Mouse (Mus musculus): Measurements from ENCODE around the gene Ccdc33. TPM values are rescaled to one million over a fixed set of nuclear protein-coding genes. Genes with fewer than 3 reads are reported as not detected.

The Ccdc33 gene
- polyA plus RNA-seq, 1 experiment, result 0.06 TPM

DNA sequence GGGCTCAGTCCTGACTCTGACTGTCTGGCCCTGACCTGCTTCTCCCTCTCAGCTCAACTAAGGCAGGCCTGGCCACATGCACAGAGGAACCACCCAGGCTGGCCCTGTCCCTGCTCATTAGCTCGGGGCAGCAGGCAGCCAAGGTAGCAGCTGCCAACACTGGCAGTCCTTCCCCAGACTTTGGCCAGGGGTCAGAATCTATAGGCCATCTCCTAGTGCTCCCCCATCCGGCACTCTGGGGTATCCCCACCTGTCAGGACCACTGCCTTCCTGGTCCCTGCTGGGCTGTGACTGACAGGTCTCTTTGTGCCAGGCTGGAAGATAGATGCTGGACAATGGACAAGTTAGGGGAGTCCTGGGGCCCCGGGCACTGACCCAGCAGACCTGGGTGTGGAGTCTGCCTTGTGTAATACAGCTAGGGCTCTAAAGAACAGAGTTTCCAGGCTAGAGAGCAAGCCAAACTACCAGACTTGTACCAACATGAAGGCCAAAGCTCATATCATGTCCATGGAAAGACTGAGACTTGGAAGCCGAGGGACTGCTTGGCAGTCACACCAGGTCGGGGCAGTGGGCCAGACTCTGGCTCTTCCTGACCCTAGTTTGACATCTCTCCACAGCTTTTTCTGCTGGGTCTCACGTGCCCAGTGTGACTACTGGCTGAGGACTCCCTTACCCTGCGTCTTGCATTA, 25.9 kb downstream of the Ccdc33 start:
- no peak for DNase-seq (ENCODE audit: low spot score)

DNA sequence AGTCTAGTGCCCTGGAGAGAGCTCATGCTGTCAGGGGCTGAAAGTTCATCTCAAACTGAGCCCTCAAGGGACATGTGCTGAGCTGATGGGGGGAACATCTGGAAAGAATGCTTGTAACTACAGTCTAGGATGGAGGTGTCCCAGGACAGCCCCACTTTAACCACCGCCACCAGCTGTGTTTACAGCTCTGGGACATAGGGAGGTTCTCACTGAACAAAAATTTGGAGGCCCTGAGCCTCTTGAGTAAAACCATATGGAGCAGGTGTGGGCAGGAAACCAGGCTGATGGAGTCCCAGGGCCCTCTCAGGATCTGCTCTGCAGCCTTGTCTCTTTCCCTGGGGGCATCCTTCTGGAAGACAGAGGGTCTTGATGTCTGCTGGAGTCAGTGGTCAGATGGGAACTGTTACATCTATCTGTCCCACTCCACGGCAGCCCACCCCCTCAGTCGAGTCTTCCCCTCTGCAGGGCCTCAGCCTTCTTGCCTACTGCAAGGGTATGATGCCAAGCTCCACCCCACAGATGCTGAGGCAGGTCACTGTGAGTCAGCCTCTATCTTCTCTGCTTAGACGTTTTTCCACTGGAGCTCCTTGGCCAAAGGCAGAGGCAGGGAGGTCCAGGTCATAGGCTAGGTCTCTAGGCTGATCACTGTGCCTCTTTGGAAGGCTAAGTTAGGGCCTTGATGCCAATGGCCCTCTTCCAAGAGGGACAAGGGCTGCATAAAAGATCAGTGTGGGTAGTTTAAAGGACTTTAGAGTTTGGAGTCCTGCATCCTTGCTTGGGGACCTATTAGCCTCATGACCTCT, 26.8 kb downstream of the Ccdc33 start:
- DNase-seq (ENCODE audit: low spot score), result no peak

DNA sequence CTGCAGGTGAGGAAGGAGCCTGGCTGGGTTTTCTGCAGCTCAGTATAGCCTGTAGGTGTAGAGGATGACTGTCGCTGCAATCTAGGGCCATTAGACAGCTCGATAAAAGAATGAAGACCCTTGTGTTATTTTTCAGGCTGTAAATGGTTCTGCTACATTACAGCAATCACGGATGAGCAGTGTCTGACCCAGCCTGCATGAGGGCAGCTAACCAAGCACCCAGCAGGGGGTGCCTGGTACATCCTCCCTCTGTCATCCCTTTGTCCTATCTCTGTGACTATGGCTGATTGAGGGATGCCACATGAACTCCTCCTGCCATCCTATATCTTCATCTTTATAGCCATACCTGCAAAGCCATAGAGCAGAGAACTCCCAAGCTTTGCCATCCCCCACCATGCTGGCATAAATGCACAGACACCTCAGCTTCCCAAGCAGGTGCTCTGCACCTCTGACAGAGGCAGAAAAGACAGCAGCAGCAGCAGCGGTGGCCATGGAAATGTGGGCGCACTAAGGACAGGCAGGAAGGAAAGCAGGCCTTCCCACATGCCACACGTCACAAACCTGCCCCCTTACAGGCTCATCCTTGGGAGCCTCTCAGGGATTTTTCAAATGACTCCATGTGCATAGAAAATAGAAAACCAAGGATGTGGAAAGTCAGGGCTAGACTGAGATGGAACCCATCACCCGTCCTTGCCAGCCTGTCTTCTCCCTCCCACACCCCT, 31.2 kb downstream of the Ccdc33 start:
- DNase-seq (ENCODE audit: low spot score), result no peak

DNA sequence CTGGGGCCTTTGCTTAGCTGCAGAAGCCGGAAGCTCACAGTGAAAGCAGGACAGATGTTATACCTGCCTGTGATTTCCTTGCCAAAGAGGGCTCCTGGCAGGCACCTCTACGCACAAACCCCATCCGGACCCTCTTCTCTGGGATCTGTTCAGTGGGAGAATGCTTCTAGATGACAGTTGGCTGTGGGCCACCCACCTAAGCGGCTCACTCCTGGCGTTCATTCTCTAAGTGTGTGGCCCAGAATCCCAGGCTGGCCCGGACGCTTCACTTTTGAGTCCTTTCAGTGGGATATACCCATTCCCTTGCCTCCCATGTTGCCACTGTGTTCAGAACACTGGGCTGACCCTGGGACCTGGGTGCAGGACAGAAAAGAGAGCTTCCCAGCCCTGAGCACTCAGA, 31.8 kb downstream of the Ccdc33 start:
- DNase-seq (ENCODE audit: low spot score), result no peak

DNA sequence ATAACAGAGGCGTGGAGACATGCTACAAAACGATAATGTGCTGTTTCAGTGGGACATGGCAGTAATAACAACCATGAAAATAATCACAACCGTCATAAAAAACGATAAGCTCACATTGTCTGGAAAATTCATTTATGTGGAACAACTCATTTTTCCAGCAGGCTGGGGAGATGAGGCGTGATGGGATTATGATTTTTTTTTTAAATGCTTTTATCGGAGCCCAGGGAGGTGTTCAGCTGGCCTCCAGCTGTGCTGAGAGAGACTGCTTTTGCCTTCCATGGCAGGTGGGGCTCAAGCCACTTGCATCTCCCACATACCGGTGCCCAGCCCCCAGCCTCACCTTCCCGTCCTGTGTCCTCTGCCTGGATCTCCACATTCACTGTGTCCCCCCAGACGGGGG, 32.4 kb downstream of the Ccdc33 start:
- DNase-seq (ENCODE audit: low spot score), result no peak

DNA sequence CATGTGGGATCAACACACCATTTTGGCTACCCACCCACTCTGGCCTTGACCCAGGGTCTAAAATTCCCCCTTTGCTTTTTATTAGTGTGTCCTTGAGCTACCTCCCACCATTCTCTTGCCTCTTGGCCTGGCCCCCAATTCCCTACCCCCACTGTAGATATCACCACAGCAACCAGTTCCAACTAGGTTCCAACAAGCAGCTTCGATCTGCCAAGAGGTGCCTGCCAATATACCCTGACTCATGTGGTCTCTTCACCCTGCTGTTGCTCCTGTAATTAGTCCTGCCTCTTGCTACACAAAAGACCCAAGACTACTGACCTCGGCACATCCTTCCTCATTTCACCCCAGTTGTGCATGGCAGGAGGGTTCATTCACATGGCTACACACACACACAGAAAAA, 33.5 kb downstream of the Ccdc33 start:
- DNase-seq (ENCODE audit: low spot score), result no peak

DNA sequence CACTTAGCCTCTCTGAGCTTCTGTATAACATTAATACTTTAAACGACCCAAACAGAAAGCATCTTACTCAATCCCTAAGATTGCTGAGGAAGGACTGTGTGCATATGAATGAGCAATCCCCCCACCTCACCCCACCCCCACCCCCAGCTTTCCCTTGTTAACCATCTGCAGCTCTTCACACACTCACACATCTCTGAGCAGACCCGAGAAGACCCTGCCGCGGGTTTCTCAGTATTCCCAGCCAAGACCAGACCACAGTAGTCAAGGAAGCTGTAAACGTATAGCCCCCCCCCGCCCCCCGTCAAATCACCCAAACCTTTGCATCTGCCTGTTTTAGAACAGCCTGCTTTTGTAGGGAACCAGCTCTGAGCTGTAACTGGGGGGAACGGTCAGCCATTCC, 34.0 kb downstream of the Ccdc33 start:
- DNase-seq (ENCODE audit: low spot score), result no peak

DNA sequence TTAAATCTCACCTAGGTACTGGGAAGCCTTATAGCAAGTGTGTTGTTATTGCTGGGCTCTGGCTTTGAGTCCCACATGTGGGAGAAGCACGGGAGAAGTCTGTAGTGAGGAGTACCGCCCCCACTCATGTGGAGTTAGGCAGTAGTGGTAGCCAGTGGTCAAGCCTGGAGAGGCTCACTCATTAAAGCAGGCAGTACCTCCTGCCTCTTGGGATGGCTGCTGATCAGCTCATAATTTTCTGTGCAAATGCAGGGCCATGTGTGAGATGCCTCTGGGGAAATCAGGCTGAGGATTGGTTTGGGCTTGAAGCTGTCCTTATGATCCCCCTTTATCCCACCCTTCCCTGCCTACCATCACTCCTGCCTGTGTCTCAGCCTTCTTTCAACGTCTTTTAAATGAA, 44.1 kb downstream of the Ccdc33 start:
- no peak for DNase-seq (ENCODE audit: low spot score)

DNA sequence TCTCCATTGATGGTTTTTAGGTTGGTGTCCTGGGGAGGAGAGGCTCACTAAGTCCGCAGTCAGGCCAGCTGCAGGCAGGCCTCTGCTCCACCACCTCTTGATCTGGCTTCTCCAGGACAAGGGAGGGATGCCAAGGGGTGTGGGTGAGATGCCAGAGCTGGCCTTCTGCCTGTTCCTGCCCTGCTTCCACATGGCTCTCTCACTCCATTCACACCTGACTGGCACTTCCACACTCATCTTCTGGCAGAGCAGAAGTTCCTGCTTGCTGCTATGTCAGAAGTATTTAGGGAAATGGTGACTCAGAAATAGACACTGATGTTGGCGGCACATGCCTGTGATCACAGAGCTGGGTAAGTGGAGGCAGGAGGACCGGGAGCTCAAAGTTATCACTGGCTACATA, 51.1 kb downstream of the Ccdc33 start:
- DNase-seq (ENCODE audit: low spot score), result no peak

DNA sequence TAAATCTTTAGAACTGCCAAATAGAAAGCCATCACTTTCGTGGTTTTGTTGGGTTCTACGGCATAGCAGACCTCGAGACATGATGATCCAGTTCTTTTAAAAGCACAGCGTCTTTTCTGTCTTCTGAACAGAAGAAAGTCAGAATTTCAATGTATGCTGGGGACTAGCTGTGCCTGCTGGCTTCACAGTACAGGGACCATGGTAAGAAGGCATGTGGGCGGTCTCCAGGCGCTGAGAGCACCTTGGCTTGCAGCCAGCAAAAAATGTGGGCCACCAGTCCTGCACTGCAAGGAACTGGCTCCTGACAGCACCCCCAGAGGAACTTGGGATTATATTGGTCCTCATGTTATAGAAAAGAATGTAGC, 51.9 kb downstream of the Ccdc33 start:
- no peak for DNase-seq (ENCODE audit: low spot score)

DNA sequence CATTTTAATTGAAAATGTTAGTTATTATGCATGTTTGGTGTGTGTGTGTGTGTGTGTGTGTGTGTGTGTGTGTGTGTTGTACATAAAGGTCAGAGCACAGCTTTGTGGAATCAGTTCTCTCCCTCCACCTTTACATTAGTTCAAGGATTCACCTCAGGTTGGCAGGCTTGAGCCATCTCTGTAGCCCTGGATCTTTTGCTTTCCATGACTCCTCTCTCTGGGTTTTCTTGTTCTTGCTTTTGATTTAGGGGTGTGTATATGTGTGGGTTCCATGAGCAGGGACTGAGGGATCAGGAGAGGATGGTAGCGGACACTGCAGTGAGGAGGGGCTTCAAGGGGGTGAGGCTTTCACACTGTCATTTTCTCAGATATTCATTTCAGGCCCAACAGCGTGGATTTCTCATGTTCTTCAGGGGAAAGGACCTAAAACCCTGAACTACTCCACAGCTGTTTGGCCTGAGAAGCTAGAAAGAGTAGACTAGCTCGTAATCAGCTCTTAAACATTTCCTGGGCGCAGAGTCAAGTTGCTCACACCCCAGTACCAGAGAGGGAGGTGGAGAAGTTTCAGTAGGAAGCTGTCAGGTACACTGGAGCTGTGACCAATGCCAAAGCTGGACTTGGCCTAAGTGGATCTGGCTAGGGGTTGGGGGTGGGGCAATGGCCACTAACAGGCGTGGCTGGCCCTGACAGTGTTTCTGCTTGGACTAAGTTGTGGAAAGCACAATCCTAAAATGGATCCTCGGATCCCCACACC, 52.5 kb downstream of the Ccdc33 start:
- DNase-seq (ENCODE audit: low spot score), result no peak

DNA sequence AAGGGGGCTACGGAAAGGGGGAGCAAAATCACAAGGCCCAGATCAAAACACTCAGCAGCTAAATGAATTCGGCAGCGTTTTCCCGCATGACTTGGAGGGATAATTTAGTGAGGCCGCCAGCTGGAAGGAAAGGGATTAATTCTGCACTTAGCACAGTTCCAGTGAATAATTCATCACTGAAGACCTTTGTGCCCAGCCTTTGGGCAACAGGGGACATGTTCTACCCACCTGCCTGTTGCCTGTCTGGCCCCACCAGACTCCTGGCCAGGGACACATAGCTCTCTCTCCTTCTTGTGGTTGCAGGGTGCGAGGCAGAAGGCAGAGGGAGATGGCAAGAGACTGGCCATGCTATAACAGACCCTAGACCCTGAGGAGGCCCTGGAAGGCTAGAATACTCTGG, 53.1 kb downstream of the Ccdc33 start:
- no peak for DNase-seq (ENCODE audit: low spot score)

DNA sequence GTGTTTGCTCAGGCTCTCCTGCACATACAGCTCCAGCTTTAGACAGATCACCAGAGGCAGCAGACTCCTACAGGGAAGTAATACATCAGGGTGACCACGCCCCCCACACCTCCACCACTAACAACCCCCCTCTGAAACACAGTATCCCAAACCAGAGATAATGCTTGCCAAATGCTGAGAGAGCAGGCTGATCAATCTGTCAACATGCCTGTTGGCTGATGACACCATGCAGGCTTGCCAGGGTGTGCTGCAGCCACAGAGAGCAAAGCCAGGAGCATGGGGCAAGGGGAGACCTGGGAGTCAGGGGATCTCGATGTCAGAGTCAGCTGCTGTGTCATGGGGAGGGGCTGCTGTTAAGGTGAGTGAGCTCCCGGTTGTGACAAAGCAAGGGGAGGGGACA, 55.1 kb downstream of the Ccdc33 start, which contains the start of gene Stra6:
Gene Stra6, plus strand, starts transcription at position 258 of the 400 bp plus-strand sequence.
- no peak for DNase-seq (ENCODE audit: low spot score)

DNA sequence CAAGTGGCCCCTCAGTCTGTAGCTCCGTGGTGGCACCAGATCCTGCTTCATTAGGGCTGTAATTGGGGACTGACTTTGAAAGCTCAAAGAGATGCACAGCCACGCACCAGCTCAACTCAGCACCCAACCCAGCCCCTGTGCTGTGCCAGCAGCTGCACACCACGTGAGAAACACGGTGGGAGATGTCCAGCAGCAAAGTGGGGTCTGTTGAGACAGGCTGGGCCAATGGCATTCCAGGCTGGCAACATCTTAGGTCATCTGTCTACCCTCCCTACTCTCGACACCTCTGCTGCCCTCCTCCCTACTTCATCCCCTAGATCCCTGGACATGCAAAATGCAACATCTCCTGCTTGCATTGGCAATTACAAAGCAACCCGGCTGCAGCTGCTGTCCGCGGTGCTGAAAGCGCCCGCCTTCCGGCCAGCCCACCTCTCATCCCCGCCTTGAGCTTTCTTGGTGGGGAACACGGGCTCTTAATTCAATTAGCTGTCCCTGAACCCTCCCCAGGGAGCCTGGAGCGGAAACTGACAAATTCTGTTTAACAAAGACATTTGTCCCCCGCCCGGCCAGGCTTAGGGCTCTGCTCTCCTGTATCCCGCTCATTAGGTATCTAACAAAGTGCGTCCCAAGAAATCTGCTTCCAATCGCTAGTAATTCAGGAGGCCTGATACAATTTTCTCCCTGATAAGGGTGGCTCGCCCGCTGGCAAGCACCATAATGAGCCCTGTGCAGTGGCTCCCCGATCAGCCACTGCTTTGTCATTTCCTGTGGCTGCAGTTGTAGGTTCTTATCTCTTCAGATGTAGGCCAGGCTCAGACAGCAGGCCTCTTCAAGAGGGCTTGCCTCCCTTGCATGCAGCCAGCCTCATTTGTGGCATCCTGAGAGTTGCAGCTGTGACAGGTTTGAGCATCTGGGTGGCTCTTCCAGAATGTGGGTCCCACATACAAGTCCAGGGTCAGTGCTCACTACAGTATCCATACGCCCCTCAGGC, 57.7 kb downstream of the Ccdc33 start:
- no peak for DNase-seq (ENCODE audit: low spot score)

DNA sequence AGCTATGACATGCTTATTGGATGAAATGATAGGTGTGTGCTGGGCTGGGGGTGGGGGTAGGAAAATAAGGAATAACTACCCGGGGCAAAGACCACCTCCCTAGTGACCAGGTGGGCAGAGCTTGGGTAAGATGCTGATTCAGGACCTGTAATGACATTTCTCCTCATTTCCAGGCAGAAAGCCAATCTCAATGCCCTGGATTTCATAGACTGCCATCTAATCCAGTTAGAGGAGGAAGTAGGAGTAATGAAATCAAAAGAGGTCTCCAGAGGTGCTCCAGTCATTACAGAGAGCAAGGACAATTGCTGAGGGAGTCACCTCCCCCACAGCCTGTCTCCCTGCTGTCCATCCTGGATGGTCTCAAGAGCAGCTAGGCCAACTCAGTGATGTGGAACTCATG, 58.7 kb downstream of the Ccdc33 start:
- DNase-seq (ENCODE audit: low spot score), result no peak

DNA sequence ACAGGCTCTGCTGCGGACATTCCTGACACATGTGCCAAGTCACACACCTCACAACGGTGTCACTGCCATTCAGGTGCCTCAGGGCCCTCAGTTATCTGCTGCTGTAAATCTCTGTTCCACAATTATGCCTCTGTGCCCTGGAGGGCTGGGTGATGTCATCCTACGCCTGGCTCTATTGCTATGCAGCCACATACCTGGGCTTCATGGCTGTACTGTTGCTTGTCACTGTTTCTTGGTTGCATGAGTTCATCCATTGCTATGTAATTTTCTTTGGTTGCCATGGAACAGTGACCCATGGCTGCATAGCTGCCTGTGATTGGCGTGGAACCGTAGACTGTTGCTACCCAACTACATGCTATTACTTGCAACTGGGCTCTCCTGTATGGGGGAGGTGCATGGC, 63.0 kb downstream of the Ccdc33 start:
- no peak for DNase-seq (ENCODE audit: low spot score)

DNA sequence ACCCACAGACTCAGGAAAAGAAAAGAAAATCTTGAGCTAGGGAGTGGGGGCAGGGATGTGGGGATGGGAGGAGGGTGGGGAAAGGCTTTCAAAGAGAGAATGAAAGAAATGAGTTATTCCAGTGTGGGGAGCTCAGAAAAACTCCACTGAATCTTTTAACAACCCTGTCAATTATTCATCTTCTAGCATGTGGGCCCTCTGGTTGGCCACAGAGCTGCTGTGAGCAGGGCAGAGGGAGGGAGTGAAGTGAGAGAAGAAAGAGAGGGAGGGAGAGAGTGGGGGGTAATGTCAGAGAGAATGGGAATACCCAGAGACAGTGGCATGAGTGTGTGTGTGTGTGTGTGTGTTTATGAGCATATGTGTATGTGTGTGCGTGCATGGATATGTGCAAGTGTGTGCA, 64.6 kb downstream of the Ccdc33 start:
- DNase-seq (ENCODE audit: low spot score), result no peak

DNA sequence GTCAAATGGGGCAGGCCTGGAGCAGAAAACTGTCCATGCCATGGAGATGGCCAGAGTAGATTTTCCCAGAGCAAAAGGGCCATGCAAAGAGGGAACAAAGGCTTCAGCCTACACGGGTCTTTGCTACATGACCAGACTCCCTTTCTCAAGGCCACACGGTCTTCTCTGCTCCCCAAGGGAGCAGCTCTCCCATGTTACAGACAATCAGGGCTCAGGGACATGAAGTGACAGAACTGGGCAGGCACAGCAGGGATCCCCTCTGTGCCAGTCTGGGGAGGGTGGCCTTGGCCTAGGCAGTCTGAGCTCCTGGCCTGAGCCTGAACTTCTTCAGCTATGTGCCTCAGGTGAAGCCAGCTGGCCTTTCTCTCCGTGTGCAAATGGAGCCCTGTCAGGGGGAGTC, 65.1 kb downstream of the Ccdc33 start:
- no peak for DNase-seq (ENCODE audit: low spot score)

DNA sequence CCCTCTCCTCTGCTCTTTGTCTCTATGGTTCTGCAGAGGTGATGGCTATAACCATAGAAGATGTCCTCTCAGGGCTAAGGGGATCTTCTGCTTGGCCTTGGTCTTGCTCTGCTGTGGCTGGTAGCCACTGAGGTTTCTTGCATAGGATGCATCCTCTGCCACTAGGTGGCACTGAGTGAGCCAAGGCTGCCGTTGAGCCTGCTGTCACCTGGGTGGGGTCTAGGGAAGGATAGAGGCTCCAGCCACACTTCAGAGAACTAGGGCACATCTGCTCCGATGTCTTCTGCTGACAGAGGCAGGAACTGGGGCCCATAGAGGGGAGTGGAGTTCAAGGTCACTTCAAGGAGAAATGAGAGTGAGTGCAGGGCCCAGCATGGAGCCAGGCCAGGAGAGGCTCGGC, 65.5 kb downstream of the Ccdc33 start:
- no peak for DNase-seq (ENCODE audit: low spot score)

DNA sequence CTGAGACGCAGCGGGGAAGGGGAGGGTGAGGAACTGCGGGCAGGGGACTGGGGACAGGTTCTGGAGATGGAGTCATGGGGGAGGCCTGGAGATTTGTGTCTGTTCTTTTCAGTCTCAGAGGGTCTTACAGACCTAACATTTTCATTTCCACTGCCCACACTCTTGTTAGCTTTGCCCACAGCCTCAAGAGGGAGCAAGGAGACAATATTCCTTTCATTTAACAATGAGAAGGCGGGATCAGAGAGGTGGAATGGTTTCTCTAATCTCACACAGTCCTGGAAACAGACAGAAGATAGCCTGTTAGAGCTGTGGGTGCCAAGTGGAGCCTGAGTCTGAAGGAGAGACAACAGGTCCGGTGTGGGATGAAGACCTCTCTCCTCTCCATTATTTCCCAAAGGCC, 66.7 kb downstream of the Ccdc33 start:
- no peak for DNase-seq (ENCODE audit: low spot score)

DNA sequence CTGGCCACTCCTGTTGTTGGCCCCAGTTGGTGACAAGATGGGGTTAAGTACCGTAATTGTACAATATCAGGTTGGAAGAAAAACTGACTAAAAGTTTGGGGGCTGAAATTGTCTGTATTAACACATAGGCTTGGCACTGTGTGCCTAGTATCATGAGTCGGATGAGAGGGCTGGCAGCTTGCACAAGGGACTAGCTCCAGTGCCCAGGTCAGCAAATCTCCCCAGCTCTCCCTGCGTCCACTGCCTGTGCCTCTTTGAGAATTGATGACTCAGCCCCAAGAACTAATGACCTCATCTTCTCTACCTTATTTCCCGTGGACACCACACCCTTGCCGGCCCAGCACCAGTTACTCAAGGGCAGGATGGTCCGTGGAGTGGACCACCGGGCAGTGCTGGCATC, 68.8 kb downstream of the Ccdc33 start:
- DNase-seq (ENCODE audit: low spot score), result no peak

Data from urinary bladder, adult 2 months (tissue).